Mouse (Mus musculus) hindbrain, embryonic 16.5 days (tissue): Measurements from ENCODE around the gene Stx7. TPM values are rescaled to one million over a fixed set of nuclear protein-coding genes. Genes with fewer than 3 reads are reported as not detected.

Experiments used
- ATAC-seq: fragments of 200-750 bp; cut with Nextera tagmentation; 2 replicates; pipeline ENCODE4 v1.8.0; 2017; ENCODE audit warnings: moderate TSS enrichment, moderate library complexity
- H3K27ac ChIP-seq: fragments of 300-500 bp; sonication (generic); 2 replicates; pipeline ENCODE4 v1.5.1; 2014; ENCODE audit warnings: low read depth, mild to moderate bottlenecking, control low read depth, low read length, moderate library complexity
- H3K27me3 ChIP-seq: fragments of 300-500 bp; sonication (generic); replicated peaks from 2 replicates; pipeline ENCODE4 v1.6.1; 2014; ENCODE audit warnings: low read length; ENCODE audit not compliant: control insufficient read depth, insufficient read depth
- H3K36me3 ChIP-seq: fragments of 300-500 bp; sonication (generic); 2 replicates; pipeline ENCODE4 v1.6.1; 2014; ENCODE audit warnings: mild to moderate bottlenecking, low read length, moderate library complexity, mixed read lengths; ENCODE audit not compliant: control insufficient read depth, insufficient read depth
- H3K4me1 ChIP-seq: fragments of 300-500 bp; sonication (generic); 2 replicates; pipeline ENCODE4 v1.6.1; 2014; ENCODE audit warnings: low read depth, low read length; ENCODE audit not compliant: control insufficient read depth, insufficient read depth
- H3K4me2 ChIP-seq: fragments of 300-500 bp; sonication (generic); 2 replicates; pipeline ENCODE4 v1.6.1; 2014; ENCODE audit warnings: mild to moderate bottlenecking, low read length, control low read depth, moderate library complexity
- H3K4me3 ChIP-seq: fragments of 300-500 bp; sonication (generic); 2 replicates; pipeline ENCODE4 v1.5.1; 2014; ENCODE audit warnings: mild to moderate bottlenecking, low read length, control low read depth, moderate library complexity
- H3K9ac ChIP-seq: fragments of 300-500 bp; sonication (generic); 2 replicates; pipeline ENCODE4 v1.6.1; 2014; ENCODE audit warnings: low read depth, mild to moderate bottlenecking, control low read depth, low read length, moderate library complexity
- H3K9me3 ChIP-seq: fragments of 300-500 bp; sonication (generic); 2 replicates; pipeline ENCODE4 v1.6.1; 2014; ENCODE audit warnings: mild to moderate bottlenecking, low read length, moderate library complexity; ENCODE audit not compliant: control insufficient read depth
- WGBS: fragments of 180-500 bp; shearing (Covaris S2); extraction: QIAGEN DNeasy Blood & Tissue Kit; methylation state at CpG from one replicate; pipeline ENCODE4 v1.1.7; 2014; 5-methylcytosine and 5-hydroxymethylcytosine counted together
- polyA plus RNA-seq: library from polyadenylated mRNA; unstranded; fragments of >200 nt; fragmentation: Nextera tagmentation; extraction: Ambion mirVana; gene quantifications from 2 replicates; pipeline ENCODE4 v1.2.1, GENCODE M21; 2015

Stx7 gene
- polyA plus RNA-seq, 1 experiment from 2014 or later: 358 TPM

DNA sequence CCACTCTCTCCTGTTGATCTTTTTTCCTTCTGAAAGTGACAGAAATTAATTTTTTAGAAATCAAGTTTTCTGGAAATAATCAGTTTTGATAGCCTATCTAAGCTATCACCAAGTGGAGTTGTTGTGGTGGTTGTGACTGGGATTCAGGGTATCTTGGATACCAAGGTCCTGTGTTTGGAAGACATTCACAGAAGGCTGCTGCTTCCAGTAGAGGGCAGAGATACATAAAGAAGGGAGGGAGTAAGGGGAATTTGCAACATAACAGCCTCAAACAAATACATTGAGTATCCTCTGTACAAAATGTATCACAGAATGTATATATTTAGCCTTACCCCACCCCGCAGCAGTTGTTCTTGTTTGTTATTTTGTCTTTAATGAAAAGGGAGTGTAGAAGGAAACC is 42.9 kb downstream of the Stx7 start:
- H3K36me3 ChIP-seq: peaks cover under 1% of the 10 kb centered on the region; the same call in 1 of the 2 replicates
- H3K9me3 ChIP-seq: peaks cover 3% of the 10 kb centered on the region; the same call in 1 of the 2 replicates
- no peak overlapping the region for H3K4me3 ChIP-seq
- no peak overlapping the region for H3K27ac ChIP-seq
- no peak overlapping the region for H3K9ac ChIP-seq
- ATAC-seq: peak; percentile 88
- H3K4me2 ChIP-seq: no peak overlapping the region
- WGBS: 61% methylated on average over 1 of the region's 1 CpGs
- H3K27me3 ChIP-seq: no peaks in the 10 kb centered on the region
- no peaks in the 10 kb centered on the region for H3K4me1 ChIP-seq

- Histone ChIP-seq H3K4me3 (no peak overlapping the region), H3K4me1 (no peaks in the 10 kb centered on the region), H3K9ac (no peak overlapping the region), H3K9me3 (peaks cover 3% of the 10 kb centered on the region; the same call in 1 of the 2 replicates), H3K27ac (no peak overlapping the region), H3K4me2 (no peak overlapping the region), H3K27me3 (no peaks in the 10 kb centered on the region), H3K36me3 (no peaks in the 10 kb centered on the region)
- no peak for ATAC-seq
- 19% methylated on average over 12 of the region's 12 CpGs for WGBS
These were observed 50.2 kb downstream of the Stx7 start for GRCm38 (mm10) chr10:24199303-24199702.

DNA sequence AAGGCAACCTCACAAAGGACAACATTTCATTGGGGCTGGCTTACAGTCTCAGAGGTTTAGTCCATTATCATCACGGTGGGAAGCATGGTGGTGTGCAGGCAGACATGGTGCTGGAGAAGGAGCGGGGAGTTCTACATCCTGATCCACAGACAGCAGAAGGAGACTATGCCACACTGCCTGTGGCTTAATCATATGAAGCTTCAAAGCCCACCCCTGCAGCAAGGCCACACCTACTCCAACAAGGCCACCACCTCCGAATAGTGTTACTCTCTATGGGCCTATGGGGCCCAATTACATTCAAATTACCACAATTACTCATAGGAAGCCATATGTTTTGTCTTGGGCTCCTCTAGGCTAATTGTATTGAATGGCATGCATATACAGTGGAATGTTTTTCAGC is 51.0 kb downstream of the Stx7 start:
- H3K36me3 ChIP-seq: no peaks in the 10 kb centered on the region
- no peaks in the 10 kb centered on the region for H3K4me1 ChIP-seq
- WGBS: 48% methylated on average over 3 of the region's 3 CpGs
- H3K4me2 ChIP-seq: no peak overlapping the region
- ATAC-seq: no peak
- H3K9me3 ChIP-seq: peaks cover 3% of the 10 kb centered on the region; the same call in 1 of the 2 replicates
- H3K4me3 ChIP-seq: no peak overlapping the region
- no peaks in the 10 kb centered on the region for H3K27me3 ChIP-seq
- H3K27ac ChIP-seq: no peak overlapping the region
- H3K9ac ChIP-seq: no peak overlapping the region

GRCm38 (mm10) chr10:24210075-24210474 is 61.0 kb downstream of the Stx7 start:
- H3K27me3 ChIP-seq: no peaks in the 10 kb centered on the region
- H3K4me3 ChIP-seq: no peak overlapping the region
- H3K36me3 ChIP-seq: no peaks in the 10 kb centered on the region
- no peak for ATAC-seq
- 91% methylated on average over 6 of the region's 6 CpGs for WGBS
- H3K9ac ChIP-seq: no peak overlapping the region
- H3K27ac ChIP-seq: no peak overlapping the region
- no peaks in the 10 kb centered on the region for H3K4me1 ChIP-seq
- no peaks in the 10 kb centered on the region for H3K9me3 ChIP-seq
- no peak overlapping the region for H3K4me2 ChIP-seq

- no peaks in the 10 kb centered on the region for H3K36me3 ChIP-seq
- H3K4me3 ChIP-seq: no peak overlapping the region
- no peaks in the 10 kb centered on the region for H3K4me1 ChIP-seq
- H3K27ac ChIP-seq: no peak overlapping the region
- H3K4me2 ChIP-seq: no peak overlapping the region
- no peaks in the 10 kb centered on the region for H3K9me3 ChIP-seq
- ATAC-seq: no peak
- no peaks in the 10 kb centered on the region for H3K27me3 ChIP-seq
- 66% methylated on average over 5 of the region's 5 CpGs for WGBS
- H3K9ac ChIP-seq: no peak overlapping the region
These were observed 64.2 kb downstream of the Stx7 start for GRCm38 (mm10) chr10:24213297-24213696.

GRCm38 (mm10) chr10:24217558-24218268 is 68.6 kb downstream of the Stx7 start:
- no peak overlapping the region for H3K27ac ChIP-seq
- H3K27me3 ChIP-seq: peaks cover 4% of the 10 kb centered on the region; the same call in 1 of the 2 replicates
- no peak for ATAC-seq
- H3K9me3 ChIP-seq: no peaks in the 10 kb centered on the region
- H3K4me2 ChIP-seq: no peak overlapping the region
- H3K9ac ChIP-seq: no peak overlapping the region
- WGBS: 47% methylated on average over 6 of the region's 6 CpGs
- H3K36me3 ChIP-seq: no peaks in the 10 kb centered on the region
- H3K4me3 ChIP-seq: no peak overlapping the region
- H3K4me1 ChIP-seq: no peaks in the 10 kb centered on the region

GRCm38 (mm10) chr10:24220931-24221330 is 71.8 kb downstream of the Stx7 start:
- no peaks in the 10 kb centered on the region for H3K36me3 ChIP-seq
- H3K4me3 ChIP-seq: no peak overlapping the region
- H3K4me1 ChIP-seq: peaks cover 9% of the 10 kb centered on the region
- no peak overlapping the region for H3K9ac ChIP-seq
- no peak for ATAC-seq
- H3K27ac ChIP-seq: no peak overlapping the region
- peaks cover 16% of the 10 kb centered on the region for H3K27me3 ChIP-seq
- H3K9me3 ChIP-seq: no peaks in the 10 kb centered on the region
- WGBS: 73% methylated on average over 5 of the region's 5 CpGs
- no peak overlapping the region for H3K4me2 ChIP-seq

DNA sequence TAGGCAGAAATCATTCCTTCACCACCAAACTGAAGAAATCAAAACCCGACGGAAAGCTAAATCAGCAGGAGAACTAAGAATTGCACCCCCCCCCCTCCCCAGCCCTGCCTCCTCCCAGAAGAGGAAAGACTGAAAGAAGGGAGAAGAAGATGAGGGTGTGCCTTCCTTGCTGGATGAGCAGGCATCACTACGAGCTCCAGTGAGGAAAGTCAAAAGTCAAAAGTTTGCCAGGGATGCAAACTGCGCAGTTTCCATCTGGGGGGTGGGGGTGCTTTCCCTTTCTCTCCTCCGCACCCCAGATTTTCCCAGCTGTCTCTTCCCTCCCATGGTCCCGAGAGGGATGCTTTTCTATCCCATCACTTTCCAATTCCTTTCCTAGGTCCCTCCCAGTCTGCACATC is 73.8 kb downstream of the Stx7 start:
- Histone ChIP-seq H3K4me1 (peaks cover 9% of the 10 kb centered on the region), H3K9me3 (no peaks in the 10 kb centered on the region), H3K36me3 (no peaks in the 10 kb centered on the region), H3K27ac (no peak overlapping the region), H3K27me3 (peaks cover 16% of the 10 kb centered on the region), H3K4me3 (peak overlapping the region; percentile 52), H3K4me2 (peak overlapping the region; percentile 95), H3K9ac (no peak overlapping the region)
- WGBS: 16% methylated on average over 6 of the region's 6 CpGs
- no peak for ATAC-seq

- ATAC-seq: peak; percentile 74
- Histone ChIP-seq H3K4me3 (peak within 1 kb of the TSS; percentile 52), H3K9me3 (no peaks in the 10 kb centered on the region), H3K36me3 (no peaks in the 10 kb centered on the region), H3K4me2 (peak within 1 kb of the TSS; percentile 95), H3K27ac (no peak within 1 kb of the TSS), H3K4me1 (peaks cover 9% of the 10 kb centered on the region), H3K27me3 (peaks cover 16% of the 10 kb centered on the region), H3K9ac (peak within 1 kb of the TSS; percentile 57)
- under 1% methylated on average over 49 of the region's 56 CpGs for WGBS
These were observed 74.5 kb downstream of the Stx7 start, which contains the start of gene Moxd1 for GRCm38 (mm10) chr10:24223449-24224143. Moxd1 (plus strand) TSS chr10:24223517.
